Mouse (Mus musculus) forebrain, embryonic 11.5 days (tissue): Measurements from ENCODE around the gene Cul9. TPM values are rescaled to one million over a fixed set of nuclear protein-coding genes. Genes with fewer than 3 reads are reported as not detected.
A peak's percentile ranks its signal among the peaks of the same experiment; 100 is the strongest.
"Not testable (repeated sequence)": the region's sequence is repeated elsewhere in the genome, so short reads cannot be mapped to it uniquely, and the experiment has no call there.

Experiments
- ATAC-seq: fragments of 200-750 bp; cut with Nextera tagmentation; replicated peaks from 2 replicates; pipeline ENCODE4 v1.8.0; 2017; ENCODE audit warnings: moderate TSS enrichment; ENCODE audit not compliant: low FRiP score
- DNase-seq: peaks from one replicate; pipeline ENCODE4 v3.0.0-alpha.2; 2017; ENCODE audit warnings: low spot score
- H3K27ac ChIP-seq: fragments of 300-500 bp; sonication (generic); 2 replicates; pipeline ENCODE4 v1.5.1; 2014; ENCODE audit warnings: low read depth, low read length
- H3K27me3 ChIP-seq: fragments of 300-500 bp; sonication (generic); 2 replicates; pipeline ENCODE4 v1.6.1; 2014; ENCODE audit warnings: mild to moderate bottlenecking, low read length, mixed read lengths; ENCODE audit not compliant: control insufficient read depth, insufficient read depth
- H3K36me3 ChIP-seq: fragments of 300-500 bp; sonication (generic); 2 replicates; pipeline ENCODE4 v1.6.1; 2014; ENCODE audit warnings: mild to moderate bottlenecking, low read length, moderate library complexity, mixed read lengths; ENCODE audit not compliant: control insufficient read depth, insufficient read depth
- H3K4me1 ChIP-seq: fragments of 300-500 bp; sonication (generic); replicated peaks from 2 replicates; pipeline ENCODE4 v1.6.1; 2014; ENCODE audit warnings: low read length, mixed read lengths; ENCODE audit not compliant: control insufficient read depth, insufficient read depth
- H3K4me2 ChIP-seq: fragments of 300-500 bp; sonication (generic); 2 replicates; pipeline ENCODE4 v1.6.1; 2014; ENCODE audit warnings: low read depth, mild to moderate bottlenecking, low read length, moderate library complexity, mixed read lengths; ENCODE audit not compliant: severe bottlenecking
- H3K4me3 ChIP-seq: fragments of 300-500 bp; sonication (generic); 2 replicates; pipeline ENCODE4 v1.5.1; 2014; ENCODE audit warnings: low read depth, low read length
- H3K9ac ChIP-seq: fragments of 300-500 bp; sonication (generic); 2 replicates; pipeline ENCODE4 v1.6.1; 2014; ENCODE audit warnings: low read length
- H3K9me3 ChIP-seq: fragments of 300-500 bp; sonication (generic); 2 replicates; pipeline ENCODE4 v1.6.1; 2016; ENCODE audit warnings: low read length, mixed read lengths; ENCODE audit not compliant: control insufficient read depth
- whole genome bisulfite sequencing: fragments of 180-500 bp; shearing (Covaris S2); extraction: QIAGEN DNeasy Blood & Tissue Kit; methylation state at CpG from one replicate; pipeline ENCODE4 v1.1.7; 2014; 5-methylcytosine and 5-hydroxymethylcytosine counted together
- polyA plus RNA-seq: library from polyadenylated mRNA; unstranded; fragments of >200 nt; fragmentation: Nextera tagmentation; extraction: Ambion mirVana; gene quantifications from 2 replicates; pipeline ENCODE4 v1.2.1, GENCODE M21; 2014

Cul9 gene
- polyA plus RNA-seq, 1 experiment from 2014 or later, result 3.4 TPM

GRCm38 (mm10) chr17:46505617-46506016 is 40.6 kb downstream of the Cul9 start:
- Histone ChIP-seq H3K9me3 (no peaks in the 10 kb centered on the region), H3K36me3 (no peaks in the 10 kb centered on the region), H3K27ac (no peak overlapping the region), H3K4me3 (no peak overlapping the region), H3K4me2 (no peak overlapping the region), H3K27me3 (no peaks in the 10 kb centered on the region), H3K9ac (no peak overlapping the region), H3K4me1 (no peaks in the 10 kb centered on the region)
- no peak for ATAC-seq
- no peak for DNase-seq
- WGBS, result 90% methylated on average over 3 of the region's 3 CpGs

- Histone ChIP-seq H3K4me3 (no peak overlapping the region), H3K27me3 (no peaks in the 10 kb centered on the region), H3K9ac (no peak overlapping the region), H3K36me3 (no peaks in the 10 kb centered on the region; the same call in 1 of the 2 replicates), H3K9me3 (no peaks in the 10 kb centered on the region), H3K27ac (no peak overlapping the region), H3K4me1 (no peaks in the 10 kb centered on the region), H3K4me2 (no peak overlapping the region)
- DNase-seq, result no peak
- WGBS, result 83% methylated on average over 14 of the region's 14 CpGs
- no peak for ATAC-seq
These were observed 42.1 kb downstream of the Cul9 start for GRCm38 (mm10) chr17:46503847-46504638.

- Histone ChIP-seq H3K4me2 (no peak overlapping the region), H3K9me3 (no peaks in the 10 kb centered on the region), H3K36me3 (no peaks in the 10 kb centered on the region; the same call in 1 of the 2 replicates), H3K27me3 (no peaks in the 10 kb centered on the region), H3K27ac (no peak overlapping the region), H3K4me3 (no peak overlapping the region), H3K4me1 (no peaks in the 10 kb centered on the region; the same call in 1 of the 2 replicates), H3K9ac (no peak overlapping the region)
- no peak for DNase-seq
- ATAC-seq, result no peak
- WGBS, result 91% methylated on average over 2 of the region's 2 CpGs
These were observed 43.4 kb downstream of the Cul9 start for GRCm38 (mm10) chr17:46502775-46503174.

GRCm38 (mm10) chr17:46497956-46498355 is 48.2 kb downstream of the Cul9 start:
- no peak overlapping the region for H3K4me3 ChIP-seq
- DNase-seq (no peak), ATAC-seq (no peak)
- no peaks in the 10 kb centered on the region for H3K9me3 ChIP-seq
- no peak overlapping the region for H3K4me2 ChIP-seq
- H3K4me1 ChIP-seq, result peaks cover 3% of the 10 kb centered on the region; the same call in 1 of the 2 replicates
- H3K36me3 ChIP-seq, result no peaks in the 10 kb centered on the region; the same call in 1 of the 2 replicates
- H3K27ac ChIP-seq, result no peak overlapping the region
- 64% methylated on average over 8 of the region's 8 CpGs for WGBS
- 0 out of 2 replicates have a peak, but pooled peaks cover 3% of the 10 kb centered on the region for H3K27me3 ChIP-seq
- H3K9ac ChIP-seq, result peak overlapping the region; percentile 23; the same call in 1 of the 2 replicates

- Histone ChIP-seq H3K27me3 (0 out of 2 replicates have a peak, but pooled peaks cover 3% of the 10 kb centered on the region), H3K4me3 (peak within 1 kb of the TSS; percentile 55), H3K4me2 (peak within 1 kb of the TSS; percentile 79), H3K4me1 (peaks cover 3% of the 10 kb centered on the region; the same call in 1 of the 2 replicates), H3K27ac (no peak within 1 kb of the TSS), H3K9me3 (no peaks in the 10 kb centered on the region), H3K36me3 (no peaks in the 10 kb centered on the region; the same call in 1 of the 2 replicates), H3K9ac (peak within 1 kb of the TSS; percentile 69)
- ATAC-seq (peak; percentile 98), DNase-seq (peak; percentile 93)
- under 1% methylated on average over 44 of the region's 44 CpGs for WGBS
These were observed 49.4 kb downstream of the Cul9 start, which contains the start of gene Dnph1 for GRCm38 (mm10) chr17:46496623-46497434. Dnph1 (plus strand) TSS chr17:46496711.

GRCm38 (mm10) chr17:46496081-46496480 is 50.1 kb downstream of the Cul9 start:
- H3K4me2 ChIP-seq, H3K27me3 ChIP-seq, H3K4me3 ChIP-seq: not testable (repeated sequence)

GRCm38 (mm10) chr17:46495486-46495885 is 50.7 kb downstream of the Cul9 start:
- Histone ChIP-seq H3K4me2 (no peak overlapping the region), H3K36me3 (no peaks in the 10 kb centered on the region; the same call in 1 of the 2 replicates), H3K27ac (no peak overlapping the region), H3K9me3 (no peaks in the 10 kb centered on the region), H3K27me3 (0 out of 2 replicates have a peak, but pooled peaks cover 3% of the 10 kb centered on the region), H3K4me1 (peaks cover 3% of the 10 kb centered on the region; the same call in 1 of the 2 replicates), H3K9ac (no peak overlapping the region), H3K4me3 (no peak overlapping the region)
- ATAC-seq, result no peak
- no peak for DNase-seq
- 79% methylated on average over 5 of the region's 5 CpGs for WGBS

More at GRCm38 (mm10) chr17:46496081-46496480, 50.1 kb downstream of the Cul9 start:
- H3K9ac ChIP-seq, H3K36me3 ChIP-seq, H3K9me3 ChIP-seq, H3K27ac ChIP-seq, H3K4me1 ChIP-seq, DNase-seq, ATAC-seq: not testable (repeated sequence)

- Histone ChIP-seq H3K27me3 (peaks cover 17% of the 10 kb centered on the region), H3K36me3 (no peaks in the 10 kb centered on the region), H3K27ac (no peak within 1 kb of the TSS), H3K4me1 (peaks cover 10% of the 10 kb centered on the region), H3K9me3 (no peaks in the 10 kb centered on the region), H3K4me2 (peak within 1 kb of the TSS; percentile 91), H3K4me3 (peak within 1 kb of the TSS; percentile 83), H3K9ac (peak within 1 kb of the TSS; percentile 86)
- ATAC-seq (peak; percentile 57), DNase-seq (peak; percentile 78)
- WGBS, result under 1% methylated on average over 30 of the region's 49 CpGs
These were observed 58.8 kb downstream of the Cul9 start, which contains the start of gene Ttbk1 for GRCm38 (mm10) chr17:46487431-46487830. Ttbk1 (minus strand) TSS chr17:46487675.
